Mouse (Mus musculus) v-Abl transformed pro-B cells (cell line): ENCODE measurements at regions not wholly inside any gene's neighbourhood (a gene's known extent, or its start where the extent isn't known, plus 50 kb on each side); places are given as distances from the start of the nearest gene placed in this dataset.
"Not testable (repeated sequence)": the region's sequence is repeated elsewhere in the genome, so short reads cannot be mapped to it uniquely, and the experiment has no call there.

Experiments used
- in situ Hi-C, 2 experiments: fragments of 400-800 bp; cut with MboI; formaldehyde crosslinking; loops; one replicate each; pipeline ENCODE4 v1.15.1; 2025; ENCODE audit not compliant: unreplicated experiment in 2 of 2

GRCm38 (mm10) chr1:164550596-164550995 is 92.4 kb upstream of the Atp1b1 start:
- in situ Hi-C loops, result loop anchor here in 1 of 2 experiments (25.0 kb wide), 1 partner anchor 188 kb away; no protein-coding TSS in a partner anchor

- in situ Hi-C loops, result loop anchor here in 1 of 2 experiments (10.0 kb wide), 1 partner anchor 83 kb away; no protein-coding TSS in a partner anchor
Observed at GRCm38 (mm10) chr1:164548071-164548470, 89.9 kb upstream of the Atp1b1 start.

DNA sequence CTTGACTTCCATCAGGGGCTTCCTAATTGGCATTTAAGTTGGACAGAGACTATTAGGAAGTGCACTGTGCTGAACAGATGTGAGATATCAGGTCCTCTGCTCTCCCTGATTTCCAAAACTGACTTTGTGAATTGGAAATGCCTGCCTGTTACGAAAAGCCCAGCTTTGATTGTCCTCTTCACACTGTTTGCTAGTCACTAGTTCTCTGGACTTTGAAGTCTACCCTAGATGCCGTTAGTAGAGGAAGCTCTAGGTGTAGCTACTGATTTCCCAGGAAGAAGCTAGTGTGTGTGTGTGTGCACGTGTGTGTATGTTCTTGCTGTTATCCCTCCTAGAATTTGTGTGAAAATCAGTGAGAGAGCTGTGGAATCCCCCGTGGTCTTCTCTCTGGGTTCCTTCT is 87.7 kb upstream of the Atp1b1 start:
- in situ Hi-C loops, result loop anchor here in 1 of 2 experiments (10.0 kb wide), 1 partner anchor 81 kb away; no protein-coding TSS in a partner anchor

DNA sequence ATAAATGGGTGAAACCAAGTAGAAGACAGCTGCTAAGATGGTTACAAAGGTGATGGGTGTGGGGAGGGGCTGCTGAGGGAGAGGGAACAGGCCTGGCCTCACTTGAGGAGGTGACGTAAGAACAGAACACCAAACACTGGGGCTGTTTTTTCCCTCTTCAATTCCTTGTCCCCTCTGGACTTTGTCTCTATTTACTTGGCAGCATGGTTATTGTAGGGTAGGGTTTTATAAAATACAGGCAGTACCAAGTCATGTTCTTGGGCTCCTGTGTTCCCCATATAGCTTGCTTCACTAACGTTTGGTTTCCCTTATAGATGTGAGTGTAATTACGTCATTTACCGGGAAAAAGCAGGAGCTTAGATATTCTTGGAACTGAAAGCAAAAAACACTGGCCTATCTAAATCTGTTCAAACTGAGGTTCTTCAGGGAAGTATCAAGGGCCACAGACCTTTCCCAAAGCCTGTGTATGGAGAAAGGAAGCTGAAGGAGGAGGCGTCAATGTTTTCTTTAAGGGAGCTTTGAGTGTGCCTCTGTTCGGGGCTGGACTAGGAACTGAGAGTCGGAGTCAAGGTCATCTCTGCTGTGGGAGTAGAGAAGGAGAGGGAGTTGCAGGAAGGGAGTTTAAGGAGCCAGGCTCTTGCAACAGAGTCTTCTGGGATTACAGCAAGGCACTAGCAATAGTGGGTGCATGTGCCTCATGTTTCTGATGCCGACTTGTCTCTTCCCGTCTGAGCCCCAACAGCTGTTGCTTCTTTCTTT is 85.1 kb upstream of the Atp1b1 start:
- in situ Hi-C loops, result loop anchor here in 1 of 2 experiments (10.0 kb wide), 1 partner anchor 78 kb away; no protein-coding TSS in a partner anchor

- in situ Hi-C loops, result loop anchor here in 1 of 2 experiments (10.0 kb wide), 1 partner anchor 77 kb away; no protein-coding TSS in a partner anchor
Observed at GRCm38 (mm10) chr1:164541711-164542110, 83.6 kb upstream of the Atp1b1 start.

- in situ Hi-C loops, result no loop called here
Observed at GRCm38 (mm10) chr1:164538304-164539043, 80.3 kb upstream of the Atp1b1 start.

GRCm38 (mm10) chr1:164537324-164537948 is 79.3 kb upstream of the Atp1b1 start:
- in situ Hi-C loops, result no loop called here

DNA sequence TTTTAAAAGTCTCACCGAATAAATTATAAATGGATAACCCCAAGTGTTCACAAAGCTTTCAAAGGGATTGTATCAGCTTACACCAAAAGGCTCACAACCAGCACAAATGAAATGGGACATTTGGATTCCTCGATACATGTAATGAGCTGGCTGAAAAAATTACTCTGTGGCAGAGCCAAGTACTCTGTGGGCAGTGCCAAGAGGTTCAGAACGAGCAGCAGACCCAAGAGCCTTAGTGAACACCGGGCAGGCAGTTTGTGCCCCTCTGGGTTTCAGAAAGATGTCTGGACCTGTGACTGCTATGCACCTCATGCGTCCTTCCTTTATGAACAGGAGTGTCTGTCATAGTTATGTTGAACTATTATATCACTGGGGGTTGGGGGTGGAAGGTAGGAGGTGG is 74.0 kb upstream of the Atp1b1 start:
- in situ Hi-C loops, result no loop called here

DNA sequence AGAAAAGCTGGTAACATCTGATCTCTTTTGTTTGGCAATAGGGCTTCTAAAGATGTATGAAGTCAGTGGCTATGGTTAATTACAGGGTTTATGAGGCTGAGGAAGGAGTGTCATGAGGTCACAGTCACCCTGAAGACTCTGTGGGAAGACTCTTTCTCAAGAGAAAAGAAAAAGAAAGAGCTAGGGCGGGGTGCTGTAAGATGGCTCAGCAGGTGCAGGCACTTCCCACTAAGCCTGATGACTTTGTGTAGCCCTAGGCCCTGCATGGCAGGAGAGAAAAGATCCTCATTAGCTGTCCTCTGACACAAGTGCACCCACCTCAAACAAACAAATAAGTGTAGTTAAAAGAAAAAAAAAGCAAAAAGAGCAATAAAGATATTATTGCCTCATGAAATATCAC is 73.6 kb upstream of the Atp1b1 start:
- in situ Hi-C loops, result no loop called here

DNA sequence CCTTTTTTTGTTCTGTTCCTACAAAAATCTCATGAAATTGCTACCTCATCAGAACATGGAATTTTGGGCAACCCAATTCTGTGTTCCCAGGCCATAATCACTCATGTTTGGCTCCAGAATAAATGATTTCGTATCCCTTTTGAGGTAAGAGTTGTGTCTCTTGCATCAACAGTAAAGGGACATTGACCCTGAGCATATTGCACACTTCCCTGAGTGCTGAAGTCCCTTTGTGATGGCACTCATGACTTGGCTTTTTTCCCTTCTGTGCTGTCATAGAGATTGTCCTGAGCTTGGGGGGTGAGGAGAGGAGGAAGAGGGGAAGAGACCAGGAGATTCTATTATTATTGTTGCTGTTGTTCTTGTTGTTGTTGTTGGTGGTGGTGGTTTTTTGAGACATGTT is 68.6 kb upstream of the Atp1b1 start:
- in situ Hi-C loops, result no loop called here

DNA sequence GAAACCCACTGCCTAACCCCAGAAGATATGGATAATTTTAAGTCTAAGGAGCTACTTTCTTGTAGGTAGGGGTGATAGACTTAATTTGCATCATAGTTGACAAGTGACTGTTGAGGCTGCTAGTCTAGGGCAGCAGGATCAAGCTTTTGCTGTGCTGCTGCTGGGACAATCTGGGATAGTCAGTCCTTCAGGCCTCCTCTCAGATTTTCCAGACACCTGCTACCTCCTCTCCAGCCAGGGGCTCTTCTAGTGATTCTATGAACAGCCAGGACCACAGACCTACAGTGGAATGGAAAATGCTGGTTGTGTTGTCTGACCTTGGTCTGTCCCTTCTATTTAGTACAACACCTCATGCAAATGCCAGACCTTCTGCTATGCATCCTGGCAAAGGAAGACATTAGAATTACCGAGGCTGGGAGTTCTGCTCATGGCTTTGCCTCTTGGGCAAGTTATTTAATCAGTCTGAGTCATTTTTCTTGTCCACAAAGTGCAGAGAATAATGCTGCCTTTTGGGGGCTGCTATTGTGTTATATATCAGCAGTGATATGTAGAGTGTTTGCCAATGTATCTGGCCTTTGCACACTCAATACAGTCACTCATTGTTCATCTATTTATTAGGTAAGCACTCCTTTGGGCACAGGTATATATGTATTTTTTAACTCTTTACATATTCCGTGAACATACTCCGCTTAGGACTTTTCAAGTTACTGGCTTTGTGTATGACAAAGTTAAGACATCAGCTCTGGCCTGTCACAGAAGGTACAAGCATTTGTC is 64.4 kb upstream of the Atp1b1 start:
- in situ Hi-C loops, result no loop called here

GRCm38 (mm10) chr1:164521371-164522130 is 63.4 kb upstream of the Atp1b1 start:
- in situ Hi-C loops, result no loop called here

GRCm38 (mm10) chr1:164518866-164519265 is 60.7 kb upstream of the Atp1b1 start:
- in situ Hi-C loops, result no loop called here

GRCm38 (mm10) chr1:164518308-164518707 is 60.2 kb upstream of the Atp1b1 start:
- in situ Hi-C loops, result no loop called here

DNA sequence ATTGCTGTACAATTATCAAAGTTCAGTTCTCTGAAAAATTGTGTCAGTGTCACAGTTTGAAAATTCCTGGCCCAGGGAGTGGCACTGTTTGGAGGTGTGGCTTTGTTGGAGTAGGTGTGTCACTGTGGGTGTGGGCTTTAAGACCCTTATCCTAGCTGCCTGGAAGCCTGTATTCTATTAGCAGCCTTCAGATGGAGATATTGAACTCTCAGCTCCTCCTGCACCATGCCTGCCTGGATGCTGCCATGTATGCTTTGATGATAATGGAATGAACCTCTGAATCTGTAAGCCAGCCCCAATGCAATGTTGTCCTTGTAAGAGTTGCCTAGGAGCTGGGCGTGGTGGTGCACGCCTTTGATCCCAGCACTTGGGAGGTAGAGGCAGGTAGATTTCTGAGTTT is 59.2 kb upstream of the Atp1b1 start:
- in situ Hi-C loops, result not testable (repeated sequence)

DNA sequence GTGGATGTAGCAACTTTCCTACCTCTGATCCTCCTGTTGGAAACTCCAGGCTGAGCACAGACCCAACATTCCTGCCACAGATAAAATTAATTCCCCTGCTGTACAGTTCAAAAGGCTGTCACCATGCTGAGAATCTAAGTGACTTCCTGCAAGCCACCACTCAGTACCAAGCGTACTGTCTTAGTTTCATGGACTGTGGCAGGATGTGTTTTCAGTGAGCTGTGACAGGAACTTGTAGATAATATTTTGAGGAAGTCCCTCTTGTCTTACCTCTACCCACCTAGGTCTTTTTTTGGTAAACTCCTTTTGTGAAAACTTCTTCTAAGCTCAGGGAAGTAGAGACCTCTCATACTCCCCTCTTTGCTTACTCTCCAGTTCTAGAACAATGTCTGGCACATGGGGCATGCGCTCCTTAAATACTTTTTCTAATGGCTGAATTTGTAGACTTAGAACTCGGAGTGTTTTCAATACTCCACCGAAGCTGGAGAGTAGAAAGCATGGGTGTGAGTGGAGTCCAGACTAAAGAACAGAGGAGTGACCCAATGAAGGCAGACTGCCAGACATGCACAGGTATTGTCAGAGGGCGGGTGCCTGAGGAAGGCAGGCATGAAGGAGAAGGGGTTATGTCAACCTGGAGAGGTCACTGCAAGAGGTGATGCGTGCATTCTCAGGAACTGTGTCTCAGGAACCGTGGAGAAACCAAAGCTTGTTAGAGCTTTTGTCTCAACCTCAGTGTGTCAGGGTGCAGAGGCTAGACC is 53.7 kb upstream of the Atp1b1 start:
- in situ Hi-C loops, result no loop called here

GRCm38 (mm10) chr1:164509226-164509625 is 51.1 kb upstream of the Atp1b1 start:
- in situ Hi-C loops, result no loop called here

DNA sequence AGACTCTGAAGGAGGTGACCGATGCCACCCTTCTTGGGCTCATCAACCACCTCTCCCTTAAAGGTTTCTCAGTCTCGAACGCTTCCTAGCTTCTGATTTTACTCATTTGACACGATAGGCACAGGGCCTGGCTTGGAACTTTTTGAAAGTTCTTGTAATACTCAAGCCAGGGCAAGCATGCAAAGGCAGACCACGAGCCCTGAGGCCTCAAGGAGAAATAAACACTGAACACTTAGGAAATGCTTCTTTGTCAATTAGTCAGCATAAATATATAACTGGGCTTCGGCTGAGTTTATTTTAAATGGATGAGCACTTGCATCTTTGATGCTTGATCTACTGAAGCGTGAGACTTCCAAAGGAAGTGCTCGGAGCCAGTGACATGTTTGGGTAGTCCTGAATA is 50.4 kb upstream of the Atp1b1 start:
- in situ Hi-C loops, result no loop called here

DNA sequence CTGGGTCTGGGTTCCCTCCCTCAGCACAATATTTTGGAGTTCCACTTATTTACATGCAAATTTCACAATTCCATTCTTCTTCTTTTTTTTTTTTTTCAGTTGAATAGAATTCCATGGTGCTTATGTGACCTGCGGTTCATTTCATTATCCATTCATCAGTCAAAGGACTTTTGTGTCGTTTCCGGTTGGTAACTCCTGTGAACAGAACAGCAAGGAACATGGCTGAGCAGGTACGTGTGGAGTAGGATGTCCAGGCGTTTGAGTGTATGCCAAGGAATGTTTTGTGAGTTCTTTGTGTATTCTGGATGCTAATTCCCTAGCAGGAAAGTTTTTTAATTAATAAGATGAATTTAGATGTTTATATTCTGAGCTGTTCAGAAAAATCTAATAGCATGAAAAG is 50.0 kb upstream of the Atp1b1 start:
- in situ Hi-C loops, result no loop called here
